Comparison of ENCODE assay signal across 12 mouse cellular contexts in the genomic region with DNA sequence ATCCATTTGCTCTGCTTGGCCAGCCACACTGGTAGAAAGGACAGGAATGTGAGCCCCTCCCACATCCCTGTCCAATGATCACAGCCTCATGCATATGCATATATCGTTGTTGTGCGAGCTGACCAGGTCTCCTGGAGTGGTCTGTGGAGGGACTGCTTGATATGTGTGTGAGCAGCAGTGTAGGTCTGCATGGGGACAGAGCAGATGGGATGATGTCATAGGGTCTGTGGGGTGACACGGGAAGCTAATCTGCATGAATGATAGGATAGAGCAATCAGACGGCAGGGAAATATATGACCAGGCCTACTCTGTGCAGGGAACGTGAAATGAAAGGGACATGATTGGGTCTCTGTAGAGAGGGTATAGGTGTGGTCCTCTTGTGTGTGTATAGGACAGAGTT. TPM values are rescaled to one million over a fixed set of nuclear protein-coding genes. Genes with fewer than 3 reads are reported as not detected.
DNase-seq lines count a peak whose midpoint lies in the region; ATAC-seq and TF ChIP-seq lines count a peak whose summit lies in the region.
"Had no signal": no experiment of that assay in that cellular context is flagged by ENCODE, and none has a peak within 500 bp of the region (broad histone marks: within the 10 kb centered on the region; RNA-seq: fewer than 3 reads in every experiment).

No protein-coding gene starts in this region.

- DNase-seq in kidney, postnatal 4 days: peak; percentile 17 to 29
- no peak for DNase-seq in kidney, postnatal 25 days
- DNase-seq in gastrocnemius, adult 8-10 months (ENCODE audit: low spot score in 2 of 2): no peak
- no peak for DNase-seq in gastrocnemius, adult 2 months
- DNase-seq: cerebellum, postnatal 14 days had no signal

- peak; percentile 70 for ATAC-seq in forebrain, embryonic 15.5 days (replicated peaks)
- peak; percentile 58 for ATAC-seq in hindbrain, embryonic 16.5 days
- peak; percentile 57 for ATAC-seq in neural tube, embryonic 13.5 days (ENCODE audit: low read depth)

- intact Hi-C loops in gastrocnemius, adult 2 months (cut with DNase I): no loop called here

- H3K36me3 ChIP-seq in forebrain, embryonic 15.5 days: no peaks in the 10 kb centered on the region; the same call in 1 of the 2 replicates
- peaks cover 5% of the 10 kb centered on the region; the same call in 1 of the 2 replicates for H3K36me3 ChIP-seq in hindbrain, embryonic 16.5 days (ENCODE audit: control insufficient read depth, insufficient read depth, low read length)
- H3K36me3 ChIP-seq in neural tube, embryonic 13.5 days: peaks cover 22% of the 10 kb centered on the region; the same call in 1 of the 2 replicates
- H3K36me3 ChIP-seq: stomach, embryonic 15.5 days had no signal

- WGBS in forebrain, embryonic 15.5 days: 33% methylated on average over 5 of the region's 5 CpGs
- WGBS in hindbrain, embryonic 16.5 days: 26% methylated on average over 5 of the region's 5 CpGs
- WGBS in neural tube, embryonic 13.5 days: 36% methylated on average over 5 of the region's 5 CpGs

- H3K27ac ChIP-seq in forebrain, embryonic 15.5 days (replicated peaks): no peak overlapping the region
- H3K27ac ChIP-seq in hindbrain, embryonic 16.5 days (ENCODE audit: low read depth, low read length): no peak overlapping the region
- no peak overlapping the region for H3K27ac ChIP-seq in neural tube, embryonic 13.5 days (replicated peaks)
- no peak overlapping the region for H3K27ac ChIP-seq in gastrocnemius, adult 2 months
- H3K27ac ChIP-seq: stomach, embryonic 15.5 days had no signal

- no peaks in the 10 kb centered on the region for H3K27me3 ChIP-seq in forebrain, embryonic 15.5 days
- H3K27me3 ChIP-seq in hindbrain, embryonic 16.5 days (replicated peaks; ENCODE audit: control insufficient read depth, insufficient read depth, low read length): no peaks in the 10 kb centered on the region
- no peaks in the 10 kb centered on the region for H3K27me3 ChIP-seq in neural tube, embryonic 13.5 days
- H3K27me3 ChIP-seq: stomach, embryonic 15.5 days had no signal

- no peaks in the 10 kb centered on the region for H3K9me3 ChIP-seq in forebrain, embryonic 15.5 days
- no peaks in the 10 kb centered on the region for H3K9me3 ChIP-seq in hindbrain, embryonic 16.5 days (ENCODE audit: control insufficient read depth, low read length)
- no peaks in the 10 kb centered on the region for H3K9me3 ChIP-seq in neural tube, embryonic 13.5 days
- H3K9me3 ChIP-seq: stomach, embryonic 15.5 days had no signal

- peaks cover 7% of the 10 kb centered on the region for H3K4me1 ChIP-seq in forebrain, embryonic 15.5 days
- H3K4me1 ChIP-seq in hindbrain, embryonic 16.5 days (ENCODE audit: control insufficient read depth, insufficient read depth, low read depth, low read length): peaks cover 3% of the 10 kb centered on the region
- H3K4me1 ChIP-seq in neural tube, embryonic 13.5 days (replicated peaks): peaks cover 12% of the 10 kb centered on the region
- H3K4me1 ChIP-seq: stomach, embryonic 15.5 days had no signal

- no peak overlapping the region for H3K9ac ChIP-seq in forebrain, embryonic 15.5 days (replicated peaks)
- H3K9ac ChIP-seq in hindbrain, embryonic 16.5 days (ENCODE audit: low read depth, low read length): no peak overlapping the region
- no peak overlapping the region for H3K9ac ChIP-seq in neural tube, embryonic 13.5 days
- H3K9ac ChIP-seq: stomach, embryonic 15.5 days had no signal

- no peak overlapping the region for H3K4me2 ChIP-seq in forebrain, embryonic 15.5 days (replicated peaks)
- no peak overlapping the region for H3K4me2 ChIP-seq in hindbrain, embryonic 16.5 days (ENCODE audit: low read length)
- no peak overlapping the region for H3K4me2 ChIP-seq in neural tube, embryonic 13.5 days
- H3K4me2 ChIP-seq: stomach, embryonic 15.5 days had no signal

- no peak overlapping the region for H3K4me3 ChIP-seq in forebrain, embryonic 15.5 days
- H3K4me3 ChIP-seq in hindbrain, embryonic 16.5 days (ENCODE audit: low read length): no peak overlapping the region
- no peak overlapping the region for H3K4me3 ChIP-seq in neural tube, embryonic 13.5 days
- no peak overlapping the region for H3K4me3 ChIP-seq in gastrocnemius, adult 2 months
- H3K4me3 ChIP-seq: myocyte; stomach, embryonic 15.5 days had no signal

- no peak for TF ChIP-seq CTCF in gastrocnemius, adult 2 months (IDR thresholded peaks at IDR 0.05)

RNA-seq across cellular contexts. Expression of a gene that starts 37.6 kb away (rescaled TPM):
- 9.2 and 10.0 TPM in 2 replicates for polyA plus RNA-seq in forebrain, embryonic 15.5 days (2015; fragmentation: Nextera tagmentation; extraction: Ambion mirVana)
- polyA plus RNA-seq in hindbrain, embryonic 16.5 days (2015; fragmentation: Nextera tagmentation; extraction: Ambion mirVana): 13.4 and 14.5 TPM in 2 replicates
- 8.5 and 12.2 TPM in 2 replicates for polyA plus RNA-seq in neural tube, embryonic 13.5 days (2015; fragmentation: Nextera tagmentation; extraction: Ambion mirVana)
- 10 to 100 TPM; 37.5 to 53.5 (median 49.3) TPM for total RNA-seq in gastrocnemius, adult 8-10 months (2022)
- 10 to 100 TPM; 38.9 to 66.6 TPM for total RNA-seq in gastrocnemius, adult 2 months (2021)

RNA-seq across cellular contexts. Expression of a gene that starts 57.6 kb away (rescaled TPM):
- 0.09 TPM in 1 of 2 replicates, not detected in the other for polyA plus RNA-seq in forebrain, embryonic 15.5 days (2015; fragmentation: Nextera tagmentation; extraction: Ambion mirVana)
- polyA plus RNA-seq in hindbrain, embryonic 16.5 days (2015; fragmentation: Nextera tagmentation; extraction: Ambion mirVana): 0.19 and 1.9 TPM in 2 replicates
- polyA plus RNA-seq in neural tube, embryonic 13.5 days (2015; fragmentation: Nextera tagmentation; extraction: Ambion mirVana): 2.2 and 8.1 TPM in 2 replicates
- 10 to 100 TPM; 11.1 to 14.3 (median 11.9) TPM for total RNA-seq in gastrocnemius, adult 8-10 months (2022)
- 10 to 100 TPM; 17.3 to 21.3 TPM for total RNA-seq in gastrocnemius, adult 2 months (2021)
- total RNA-seq: heart, postnatal 25 days; layer of hippocampus, postnatal 14 days had no signal

Comparison
In these comparisons a context has a peak if more than half of its experiments do, and no peak if none do; other contexts are left out.
1. DNase-seq: peak in kidney, postnatal 4 days (2 of 2); none in kidney, postnatal 25 days (0 of 2), gastrocnemius, adult 8-10 months (0 of 2) and gastrocnemius, adult 2 months (single experiment).
2. Peak in every context shown above with its lines, with median percentiles within 50 percentile points of each other: ATAC-seq.